Mouse (Mus musculus): ENCODE measurements around the gene Olfr1256.

GRCm38 (mm10) chr2:89841455-89841854 is at the start of gene Olfr1256:
- TF ChIP-seq CTCF (IDR thresholded peaks at IDR 0.05; ENCODE audit: insufficient read depth, low read depth, low read length): no peak
- TF ChIP-seq POLR2A (IDR thresholded peaks at IDR 0.05; ENCODE audit: insufficient read depth, low read depth, low read length): no peak

Data from olfactory bulb, adult 2 months (tissue).